In genomic region chr3:67645640-67646466, GRCm38 (mm10) we compare ENCODE assay signal across 18 mouse cellular contexts.
A peak's percentile ranks its signal among the peaks of the same experiment; 100 is the strongest.
DNase-seq lines count a peak whose midpoint lies in the region; ATAC-seq lines count a peak whose summit lies in the region.
"Had no signal": no experiment of that assay in that cellular context is flagged by ENCODE, and none has a peak within 500 bp of the region (broad histone marks: within the 10 kb centered on the region; RNA-seq: fewer than 3 reads in every experiment).

No protein-coding gene starts in this region.

- H3K36me3 ChIP-seq in hindbrain, embryonic 11.5 days (ENCODE audit: control insufficient read depth, insufficient read depth, low read length), result no peaks in the 10 kb centered on the region
- no peaks in the 10 kb centered on the region for H3K36me3 ChIP-seq in hindbrain, embryonic 16.5 days (ENCODE audit: control insufficient read depth, insufficient read depth, low read length)
- no peaks in the 10 kb centered on the region for H3K36me3 ChIP-seq in forebrain, embryonic 16.5 days (ENCODE audit: control insufficient read depth, insufficient read depth)
- no peaks in the 10 kb centered on the region for H3K36me3 ChIP-seq in midbrain, embryonic 13.5 days
- H3K36me3 ChIP-seq in neural tube, embryonic 15.5 days, result no peaks in the 10 kb centered on the region
- H3K36me3 ChIP-seq: G1E; heart, embryonic 10.5 days; limb, embryonic 15.5 days had no signal

- no peak overlapping the region for H3K4me2 ChIP-seq in hindbrain, embryonic 11.5 days (replicated peaks; ENCODE audit: low read depth, low read length)
- H3K4me2 ChIP-seq in hindbrain, embryonic 16.5 days (ENCODE audit: low read length), result no peak overlapping the region
- no peak overlapping the region for H3K4me2 ChIP-seq in forebrain, embryonic 16.5 days (ENCODE audit: low read length)
- H3K4me2 ChIP-seq in midbrain, embryonic 13.5 days (replicated peaks), result peak overlapping the region; percentile 22; the same call in 1 of the 2 replicates
- no peak overlapping the region for H3K4me2 ChIP-seq in neural tube, embryonic 15.5 days
- H3K4me2 ChIP-seq: limb, embryonic 15.5 days had no signal

- no peaks in the 10 kb centered on the region for H3K4me1 ChIP-seq in hindbrain, embryonic 11.5 days (replicated peaks; ENCODE audit: control insufficient read depth, insufficient read depth, low read length)
- H3K4me1 ChIP-seq in hindbrain, embryonic 16.5 days (ENCODE audit: control insufficient read depth, insufficient read depth, low read depth, low read length), result no peaks in the 10 kb centered on the region
- H3K4me1 ChIP-seq in forebrain, embryonic 16.5 days (replicated peaks; ENCODE audit: control insufficient read depth, insufficient read depth, low read length), result peaks cover 5% of the 10 kb centered on the region; the same call in 1 of the 2 replicates
- peaks cover 9% of the 10 kb centered on the region for H3K4me1 ChIP-seq in midbrain, embryonic 13.5 days (replicated peaks)
- H3K4me1 ChIP-seq in neural tube, embryonic 15.5 days, result peaks cover 4% of the 10 kb centered on the region
- H3K4me1 ChIP-seq: heart, embryonic 10.5 days had no signal

- no peaks in the 10 kb centered on the region for H3K27me3 ChIP-seq in hindbrain, embryonic 11.5 days (ENCODE audit: control insufficient read depth, insufficient read depth, low read length)
- no peaks in the 10 kb centered on the region for H3K27me3 ChIP-seq in hindbrain, embryonic 16.5 days (replicated peaks; ENCODE audit: control insufficient read depth, insufficient read depth, low read length)
- H3K27me3 ChIP-seq in forebrain, embryonic 16.5 days (replicated peaks; ENCODE audit: control insufficient read depth, insufficient read depth, low read length), result no peaks in the 10 kb centered on the region
- no peaks in the 10 kb centered on the region for H3K27me3 ChIP-seq in midbrain, embryonic 13.5 days
- no peaks in the 10 kb centered on the region for H3K27me3 ChIP-seq in neural tube, embryonic 15.5 days (replicated peaks)
- H3K27me3 ChIP-seq: limb, embryonic 15.5 days had no signal

- WGBS in hindbrain, embryonic 11.5 days, result 51% methylated on average over 7 of the region's 7 CpGs
- 23% methylated on average over 7 of the region's 7 CpGs for WGBS in hindbrain, embryonic 16.5 days
- WGBS in forebrain, embryonic 16.5 days, result 53% methylated on average over 7 of the region's 7 CpGs
- 36% methylated on average over 7 of the region's 7 CpGs for WGBS in midbrain, embryonic 13.5 days
- WGBS in neural tube, embryonic 15.5 days, result 35% methylated on average over 7 of the region's 7 CpGs

- peak overlapping the region; percentile 80 for H3K27ac ChIP-seq in hindbrain, embryonic 11.5 days (ENCODE audit: low read depth, low read length)
- H3K27ac ChIP-seq in hindbrain, embryonic 16.5 days (ENCODE audit: low read depth, low read length), result no peak overlapping the region
- H3K27ac ChIP-seq in forebrain, embryonic 16.5 days (ENCODE audit: low read length), result 0 out of 2 replicates have a peak overlapping the region, but pooled peaks have one; percentile 50
- H3K27ac ChIP-seq in midbrain, embryonic 13.5 days, result peak overlapping the region; percentile 72
- peak overlapping the region; percentile 33; the same call in 1 of the 2 replicates for H3K27ac ChIP-seq in neural tube, embryonic 15.5 days (replicated peaks)
- H3K27ac ChIP-seq: heart, embryonic 10.5 days; limb, embryonic 15.5 days had no signal

- peak; percentile 42 for DNase-seq in hindbrain, embryonic 11.5 days (ENCODE audit: low spot score)
- DNase-seq in left cerebral cortex, adult 8-10 months (ENCODE audit: low spot score in 2 of 2), result no peak
- no peak for DNase-seq in spleen, adult 12 weeks (ENCODE audit: low spot score)
- DNase-seq: adrenal gland, postnatal 10 days; cerebellum, adult 9-11 months; kidney, postnatal 14 days; layer of hippocampus, adult 9-11 months; liver, postnatal 0 days; right cerebral cortex, postnatal 4 days; thymus, adult 2 months had no signal

- peak; percentile 91 for ATAC-seq in hindbrain, embryonic 11.5 days (ENCODE audit: low FRiP score)
- ATAC-seq in hindbrain, embryonic 16.5 days, result no peak
- peak; percentile 45; the same call in 1 of the 2 replicates for ATAC-seq in forebrain, embryonic 16.5 days
- peak; percentile 88 for ATAC-seq in midbrain, embryonic 13.5 days
- ATAC-seq in neural tube, embryonic 15.5 days (ENCODE audit: low FRiP score), result no peak
- ATAC-seq: intestine, postnatal 0 days; liver, postnatal 0 days had no signal

- H3K9ac ChIP-seq in hindbrain, embryonic 11.5 days (ENCODE audit: low read depth, low read length), result no peak overlapping the region
- H3K9ac ChIP-seq in hindbrain, embryonic 16.5 days (ENCODE audit: low read depth, low read length), result no peak overlapping the region
- H3K9ac ChIP-seq in forebrain, embryonic 16.5 days (replicated peaks; ENCODE audit: low read depth, low read length), result no peak overlapping the region
- H3K9ac ChIP-seq in midbrain, embryonic 13.5 days (replicated peaks), result no peak overlapping the region
- H3K9ac ChIP-seq in neural tube, embryonic 15.5 days (replicated peaks), result no peak overlapping the region
- H3K9ac ChIP-seq: limb, embryonic 15.5 days; liver, postnatal 0 days had no signal

- H3K9me3 ChIP-seq in hindbrain, embryonic 11.5 days (ENCODE audit: control insufficient read depth, low read length), result no peaks in the 10 kb centered on the region
- H3K9me3 ChIP-seq in hindbrain, embryonic 16.5 days (ENCODE audit: control insufficient read depth, low read length), result no peaks in the 10 kb centered on the region
- no peaks in the 10 kb centered on the region for H3K9me3 ChIP-seq in forebrain, embryonic 16.5 days (ENCODE audit: control insufficient read depth, low read length)
- H3K9me3 ChIP-seq in midbrain, embryonic 13.5 days, result no peaks in the 10 kb centered on the region
- no peaks in the 10 kb centered on the region for H3K9me3 ChIP-seq in neural tube, embryonic 15.5 days (replicated peaks)
- H3K9me3 ChIP-seq: G1E; heart, embryonic 10.5 days; limb, embryonic 15.5 days had no signal

- no peak overlapping the region for H3K4me3 ChIP-seq in hindbrain, embryonic 11.5 days (ENCODE audit: low read depth, low read length)
- no peak overlapping the region for H3K4me3 ChIP-seq in hindbrain, embryonic 16.5 days (ENCODE audit: low read length)
- no peak overlapping the region for H3K4me3 ChIP-seq in forebrain, embryonic 16.5 days (replicated peaks; ENCODE audit: low read length)
- H3K4me3 ChIP-seq in midbrain, embryonic 13.5 days (replicated peaks), result no peak overlapping the region
- H3K4me3 ChIP-seq in neural tube, embryonic 15.5 days (replicated peaks), result no peak overlapping the region
- H3K4me3 ChIP-seq: heart, embryonic 10.5 days; limb, embryonic 15.5 days had no signal

Comparison
In these comparisons a context has a peak if more than half of its experiments do, and no peak if none do; other contexts are left out.
1. ATAC-seq: peak in hindbrain, embryonic 11.5 days (single experiment), forebrain, embryonic 16.5 days (single experiment) and midbrain, embryonic 13.5 days (single experiment); none in hindbrain, embryonic 16.5 days (single experiment) and neural tube, embryonic 15.5 days (single experiment).